Mouse (Mus musculus) cerebellum, postnatal 10 days (tissue): ENCODE results near the gene Pink1.
"Not testable (repeated sequence)": the region's sequence is repeated elsewhere in the genome, so short reads cannot be mapped to it uniquely, and the experiment has no call there.

Source experiments
- DNase-seq, 2 experiments: peaks; one replicate each; pipeline ENCODE4 v3.0.0; 2021; ENCODE audit warnings: mixed read lengths in 2 of 2

Gene Pink1

DNA sequence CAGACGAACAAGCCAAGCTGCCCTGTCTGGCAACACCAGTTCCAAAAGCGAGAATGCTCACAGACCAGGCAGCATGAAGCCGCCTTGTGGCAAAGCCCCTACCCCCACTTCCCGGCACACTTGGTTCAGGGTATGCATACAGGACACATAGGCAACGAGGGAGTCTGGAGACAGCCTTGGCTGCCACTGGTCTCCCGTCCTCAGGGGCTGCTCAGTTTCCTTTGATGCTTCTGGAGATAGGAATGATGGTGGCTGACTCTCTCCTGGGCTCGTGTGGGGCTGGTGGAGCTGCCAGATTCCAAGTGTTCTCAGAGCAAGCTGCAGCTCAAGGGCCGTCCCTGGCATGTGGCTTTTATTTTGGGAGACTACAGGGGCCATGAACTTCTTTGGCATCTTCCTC lies 15.3 kb upstream of the Pink1 start:
- peak; percentile 44 to 54 for DNase-seq

DNA sequence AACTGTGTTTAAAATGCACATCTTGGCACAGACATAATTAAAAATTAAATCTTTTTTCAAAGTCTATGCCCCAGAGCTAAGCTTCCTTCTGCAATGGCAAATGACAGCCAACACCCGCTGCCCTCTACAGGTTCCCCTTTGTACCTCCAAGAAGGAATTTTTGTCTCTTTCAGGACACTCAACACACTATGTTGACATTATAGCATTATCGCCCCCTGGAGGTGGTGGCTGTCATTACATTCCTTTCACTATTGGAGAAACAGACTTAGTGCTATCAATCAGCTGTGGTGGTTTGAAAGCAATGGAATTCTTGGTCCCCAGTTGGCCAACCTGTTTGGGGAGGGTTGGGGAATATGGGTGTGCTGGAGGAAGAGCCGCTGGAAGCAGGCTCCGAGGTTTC lies 13.9 kb upstream of the Pink1 start:
- DNase-seq: peak; percentile 80 to 89

DNA sequence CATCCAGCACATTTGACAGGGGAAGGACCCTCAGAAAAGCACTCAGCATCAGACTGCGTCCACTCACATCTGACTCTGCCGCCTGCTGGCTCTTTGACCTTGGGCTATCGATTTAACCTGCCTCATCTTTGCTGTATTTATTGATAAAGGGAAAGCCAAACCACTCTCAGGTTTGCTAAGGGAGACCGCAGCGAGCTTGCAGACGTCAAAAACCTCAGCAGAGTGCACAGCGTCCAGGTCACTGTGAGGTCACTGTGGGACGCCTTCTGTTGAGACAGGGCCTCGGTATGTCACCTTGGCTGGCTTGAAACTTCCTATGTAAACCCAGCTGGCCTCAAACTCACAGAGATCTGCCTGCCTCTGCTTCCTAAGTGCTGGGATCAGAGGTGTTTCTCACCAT lies 11.2 kb upstream of the Pink1 start:
- DNase-seq: no peak

DNA sequence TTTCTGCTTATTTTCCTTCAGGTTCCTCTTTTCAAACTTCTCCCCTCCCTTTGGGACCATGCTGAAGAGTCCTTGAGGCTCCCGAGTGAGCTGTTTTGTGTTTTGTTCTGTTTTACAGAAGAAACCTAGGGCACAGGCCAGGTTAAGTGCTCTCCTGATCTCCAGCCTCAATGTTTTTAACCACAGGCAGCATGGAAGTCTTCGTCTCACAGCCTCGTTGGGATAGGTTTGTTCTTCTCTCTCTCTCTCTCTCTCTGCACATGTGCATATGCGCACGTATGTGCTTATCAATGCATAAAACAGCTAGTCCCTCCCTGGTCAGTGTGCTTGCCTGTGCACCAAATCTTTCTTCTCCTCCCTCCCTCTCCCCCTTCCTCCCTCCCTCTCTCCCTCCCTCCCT lies 10.8 kb upstream of the Pink1 start:
- DNase-seq: no peak

DNA sequence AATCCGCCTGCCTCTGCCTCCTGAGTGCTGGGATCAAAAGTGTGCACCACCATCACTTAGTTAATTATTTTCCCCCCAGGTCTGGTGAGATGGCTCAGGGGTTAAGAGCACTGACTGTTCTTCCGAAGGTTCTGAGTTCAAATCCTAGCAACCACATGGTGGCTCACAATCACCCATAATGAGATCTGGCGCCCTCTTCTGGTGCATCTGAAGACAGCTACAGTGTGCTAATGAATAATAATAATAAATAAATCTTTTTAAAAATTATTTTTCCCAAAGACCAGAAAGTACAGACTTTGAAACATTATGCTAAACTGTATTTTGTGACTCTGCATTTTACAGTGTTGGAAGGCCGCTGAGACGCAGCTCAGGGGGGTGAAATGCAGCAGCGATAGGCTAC lies 9.5 kb upstream of the Pink1 start:
- DNase-seq: no peak

DNA sequence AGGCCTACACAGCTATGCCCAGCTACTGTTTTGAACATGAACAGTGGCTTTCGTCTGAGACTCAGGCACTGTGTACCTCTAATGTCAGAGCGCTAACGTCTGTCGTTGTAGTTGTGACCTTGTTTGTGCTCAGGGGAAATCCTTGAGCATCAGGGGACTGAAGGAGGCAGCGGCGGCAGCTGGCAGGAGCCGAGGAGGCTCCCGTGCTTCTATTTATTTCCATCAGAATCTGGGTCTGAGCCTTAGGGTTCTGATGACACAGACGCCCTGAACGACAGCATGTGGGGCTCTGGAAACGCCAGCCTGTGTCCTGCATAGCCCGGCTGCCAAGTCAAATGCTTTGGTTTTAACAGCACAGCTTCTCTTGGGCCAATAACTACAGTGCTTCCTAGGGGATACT lies 8.9 kb upstream of the Pink1 start:
- DNase-seq: no peak

DNA sequence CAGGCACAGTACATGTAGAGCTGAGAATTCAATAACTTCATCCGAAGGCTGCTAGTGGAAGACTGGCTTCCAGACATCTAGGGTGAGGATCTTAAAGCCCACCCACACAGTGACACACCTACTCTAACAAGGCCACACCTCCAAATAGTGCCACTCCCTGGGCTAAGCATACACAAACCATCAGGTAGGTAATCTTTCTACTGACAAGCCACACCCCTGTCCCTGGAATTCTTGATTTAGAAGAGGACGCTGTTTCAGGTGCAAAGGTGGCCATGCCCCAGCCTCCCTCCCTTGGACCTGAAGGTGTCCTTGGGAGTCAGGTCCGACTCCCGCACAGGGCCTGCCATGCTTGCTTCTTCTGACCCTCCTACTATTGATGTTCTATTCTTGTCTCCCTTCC lies 7.0 kb upstream of the Pink1 start:
- no peak for DNase-seq

DNA sequence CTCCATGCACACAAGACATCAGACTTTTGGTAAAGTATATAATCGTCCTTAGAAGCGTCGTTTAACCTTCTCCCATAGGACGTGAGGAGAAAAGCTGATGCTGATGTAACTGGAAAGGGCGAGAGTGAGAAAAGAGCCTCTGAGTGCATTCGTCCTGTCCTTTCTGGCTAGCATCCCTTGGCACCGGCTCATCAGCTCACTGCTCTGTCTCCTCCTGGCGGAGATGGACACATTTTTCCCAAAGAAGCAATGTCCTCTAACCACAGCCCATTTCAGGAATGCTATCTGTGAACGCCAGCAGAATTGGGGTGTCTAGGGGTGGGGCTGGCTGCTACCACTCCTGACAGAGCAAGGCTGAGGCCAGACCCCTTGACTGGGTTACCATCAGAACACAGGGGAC lies 5.5 kb upstream of the Pink1 start:
- peak; percentile 80 to 83 for DNase-seq

DNA sequence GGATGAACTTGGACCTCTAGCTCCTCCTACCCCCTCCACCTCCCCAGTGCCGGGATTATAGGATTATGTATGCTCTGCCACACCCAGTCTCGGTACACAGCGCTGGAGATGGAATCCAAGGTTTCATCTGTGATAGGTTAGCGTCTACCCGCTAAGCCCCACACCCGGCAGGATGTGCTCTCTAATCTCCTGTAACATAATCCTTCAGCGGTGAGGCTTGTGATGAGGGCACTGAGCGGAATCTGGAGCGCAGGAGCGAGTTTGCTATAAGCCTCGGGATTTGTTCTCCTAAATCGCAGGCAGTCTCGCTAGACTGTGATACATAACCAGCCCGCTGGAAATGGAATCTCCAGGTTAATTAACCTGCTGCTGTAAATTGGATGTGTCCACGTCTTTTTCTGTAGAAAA lies 4.2 kb upstream of the Pink1 start:
- peak in 1 of 2 experiments; percentile 45 for DNase-seq

DNA sequence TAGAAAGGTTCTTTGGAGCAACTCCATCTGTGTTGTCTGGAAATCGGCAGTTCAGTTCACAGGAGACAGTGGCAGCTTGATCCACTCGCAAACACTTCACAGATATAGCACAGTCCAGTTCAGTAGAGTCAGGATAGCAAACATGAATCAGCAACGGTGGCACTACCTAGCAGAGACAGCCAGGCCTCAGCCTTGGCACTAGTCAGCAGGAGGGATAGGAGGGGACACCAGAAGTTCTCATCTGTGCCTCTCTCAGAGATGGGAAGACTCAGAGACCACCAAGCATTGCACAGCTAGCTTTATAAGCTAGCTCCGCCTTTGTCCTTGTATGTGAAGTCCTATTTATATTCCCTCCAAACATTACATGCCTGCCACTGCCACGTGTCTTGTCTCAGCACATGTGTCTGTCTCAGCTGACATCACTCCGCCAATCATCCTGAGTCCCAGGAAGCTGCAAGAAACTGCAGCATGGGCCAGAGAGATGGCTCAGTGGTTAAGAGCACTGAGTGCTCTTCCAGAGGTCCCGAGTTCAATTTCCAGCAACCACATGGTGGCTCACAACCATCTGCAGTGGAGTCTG lies 1.9 kb upstream of the Pink1 start:
- DNase-seq: no peak

DNA sequence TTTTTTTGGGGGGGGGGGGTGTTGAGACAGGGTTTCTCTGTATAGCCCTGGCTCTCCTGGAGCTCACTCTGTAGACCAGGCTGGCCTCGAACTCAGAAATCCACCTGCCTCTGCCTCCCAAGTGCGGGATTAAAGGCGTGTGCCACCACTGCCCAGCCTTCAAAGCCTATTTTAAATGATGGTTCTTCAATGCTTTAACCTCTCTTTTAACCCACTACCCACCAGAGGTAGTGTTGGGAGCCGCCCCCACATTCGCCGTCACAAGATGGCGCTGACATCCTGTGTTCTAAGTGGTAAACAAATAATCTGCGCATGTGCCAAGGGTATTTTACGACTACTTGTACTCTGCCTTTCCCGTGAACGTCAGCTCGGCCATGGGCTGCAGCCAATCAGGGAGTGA lies 1.0 kb upstream of the Pink1 start:
- not testable (repeated sequence) for DNase-seq

DNA sequence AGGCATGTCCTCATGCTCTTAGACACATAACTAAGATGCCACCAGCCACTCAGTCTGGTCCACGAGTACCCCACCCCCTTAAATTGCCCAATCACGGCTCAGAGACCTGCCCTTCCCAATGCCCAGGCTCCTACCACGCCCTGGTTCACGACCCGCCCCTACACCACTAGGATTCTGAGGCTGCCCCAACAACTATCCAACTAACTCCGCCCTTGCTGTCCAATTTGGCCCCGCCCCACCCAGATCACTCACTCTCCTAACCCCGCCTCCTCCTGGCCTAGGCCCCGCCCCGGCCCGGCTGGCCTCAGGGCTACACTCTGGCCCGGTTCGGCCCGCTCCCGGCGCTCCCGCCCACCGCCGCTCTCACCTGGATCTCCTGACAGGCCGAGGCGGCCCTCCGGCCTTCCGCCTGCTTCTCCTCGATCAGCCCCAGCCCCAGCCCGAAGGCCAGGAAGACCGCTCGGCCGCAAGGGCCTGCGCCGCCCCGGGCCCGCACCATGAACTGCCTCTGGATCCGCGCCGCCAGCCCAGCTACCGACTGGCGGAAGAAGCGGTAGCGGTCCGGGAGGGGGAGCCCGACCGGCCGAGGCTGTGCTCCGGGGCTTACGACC lies 536 bp downstream of the Pink1 start:
- peak; percentile 96 to 97 for DNase-seq

DNA sequence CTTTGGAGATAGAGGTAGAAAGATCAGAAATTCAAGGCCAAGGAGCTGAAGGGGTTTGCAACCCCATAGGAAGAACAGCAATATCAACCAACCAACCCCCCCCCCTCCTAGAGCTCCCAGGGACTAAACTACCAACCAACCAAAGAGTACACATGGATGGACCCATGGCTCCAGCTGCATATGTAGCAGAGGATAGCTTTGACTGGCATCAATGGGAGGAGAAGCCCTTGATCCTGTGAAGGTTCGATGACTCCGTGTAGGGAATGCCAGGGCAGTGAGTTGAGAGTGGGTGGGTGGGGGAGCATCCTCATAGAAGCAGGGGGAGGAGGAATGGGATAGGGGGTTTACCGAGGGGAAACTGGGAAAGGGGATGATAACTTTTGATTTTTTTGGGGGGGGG lies 1.7 kb downstream of the Pink1 start:
- no peak for DNase-seq

DNA sequence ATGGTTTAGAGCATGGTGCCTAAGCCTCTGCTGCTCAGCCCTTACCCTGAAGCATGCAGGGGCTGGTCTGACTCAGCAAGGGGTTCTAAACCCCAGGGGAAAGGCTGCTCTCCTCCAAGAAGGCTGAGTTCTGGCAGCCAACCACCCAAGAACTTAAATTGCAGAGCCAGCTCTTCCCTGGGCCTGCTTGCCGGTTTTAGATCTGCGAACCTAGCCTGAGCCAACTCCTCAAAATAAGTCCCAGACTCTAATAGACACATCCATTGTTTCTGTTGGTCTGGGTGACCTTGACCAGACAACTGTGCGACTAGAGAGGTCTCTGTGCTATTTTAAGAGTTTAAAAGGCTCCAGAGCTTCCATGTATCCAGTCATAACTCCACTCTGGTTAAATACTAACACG lies 2.4 kb downstream of the Pink1 start:
- DNase-seq: no peak

DNA sequence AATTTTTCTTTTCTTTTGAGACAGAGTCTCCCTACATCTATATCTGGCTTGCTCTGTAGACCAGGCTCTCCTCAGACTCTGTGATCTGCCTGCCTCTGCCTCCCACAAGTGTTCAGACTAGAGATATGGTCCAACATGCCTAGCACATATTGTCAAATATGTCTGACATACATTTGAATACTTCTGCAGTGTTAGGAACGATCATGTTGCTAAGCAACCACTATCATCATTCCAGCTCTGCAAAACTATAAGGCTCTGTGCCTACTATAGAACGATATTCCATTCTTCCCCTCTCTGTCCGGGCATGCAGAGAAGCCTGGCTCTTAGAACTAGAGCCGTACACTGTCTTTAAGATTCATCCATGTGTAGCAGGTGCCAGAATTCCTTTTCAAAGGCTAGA lies 3.4 kb downstream of the Pink1 start:
- no peak for DNase-seq

DNA sequence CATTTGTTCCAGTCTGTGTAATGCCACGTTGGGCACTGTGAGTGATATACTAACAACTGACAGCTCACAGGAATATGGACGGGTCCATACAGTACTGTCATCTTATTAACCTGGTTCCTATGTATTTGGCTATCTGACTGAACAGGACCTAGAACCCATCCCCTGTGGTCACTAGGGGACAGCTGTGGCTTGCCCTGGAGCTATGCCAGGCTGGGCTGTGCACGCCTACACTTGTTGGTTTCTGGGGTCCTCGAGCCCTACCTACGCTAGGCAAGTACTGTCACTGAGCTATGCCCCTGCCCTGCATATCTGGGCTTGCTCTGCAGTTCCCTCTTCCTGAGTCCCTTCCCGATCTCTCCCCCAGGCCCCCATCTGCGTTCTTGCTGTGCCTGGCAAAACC lies 4.6 kb downstream of the Pink1 start:
- DNase-seq: no peak

DNA sequence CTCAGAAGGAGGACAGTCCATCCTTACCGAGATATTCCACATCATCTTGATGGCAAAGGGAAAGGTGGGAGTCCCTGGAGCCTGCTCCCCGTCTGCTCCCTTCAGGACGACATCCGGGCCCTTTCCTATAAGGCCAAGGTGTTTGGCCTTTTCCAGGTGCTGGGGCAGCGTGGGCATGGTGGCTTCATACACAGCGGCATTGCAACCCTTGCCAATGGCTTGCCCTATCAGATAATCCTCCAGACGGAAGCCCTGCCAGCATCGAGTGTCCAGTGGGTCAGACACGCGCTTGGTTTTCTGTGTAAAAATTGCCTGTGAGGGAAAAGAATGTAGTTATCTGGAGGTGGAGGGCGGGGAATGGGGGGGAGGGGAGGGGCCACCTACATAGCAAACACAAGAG lies 5.4 kb downstream of the Pink1 start:
- DNase-seq: no peak

DNA sequence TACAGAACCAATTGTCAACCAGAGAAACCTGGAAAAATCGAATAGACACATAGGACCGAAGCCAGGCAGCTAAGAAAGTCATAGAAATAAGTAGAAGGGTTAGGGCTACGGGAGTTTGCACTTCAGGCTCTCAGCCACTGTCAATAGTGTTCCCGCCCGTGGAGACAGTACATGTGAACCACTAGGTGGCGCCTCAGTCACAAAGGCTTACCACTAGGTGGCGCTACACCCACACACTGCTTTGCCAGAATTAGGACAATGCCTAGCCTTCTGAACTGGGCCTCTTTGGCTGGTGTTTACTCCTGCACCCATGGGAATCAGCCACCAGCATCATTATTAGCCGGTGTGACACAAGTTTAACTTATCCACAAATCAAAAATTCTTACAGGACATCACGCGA lies 6.6 kb downstream of the Pink1 start:
- DNase-seq: peak; percentile 90 to 93

DNA sequence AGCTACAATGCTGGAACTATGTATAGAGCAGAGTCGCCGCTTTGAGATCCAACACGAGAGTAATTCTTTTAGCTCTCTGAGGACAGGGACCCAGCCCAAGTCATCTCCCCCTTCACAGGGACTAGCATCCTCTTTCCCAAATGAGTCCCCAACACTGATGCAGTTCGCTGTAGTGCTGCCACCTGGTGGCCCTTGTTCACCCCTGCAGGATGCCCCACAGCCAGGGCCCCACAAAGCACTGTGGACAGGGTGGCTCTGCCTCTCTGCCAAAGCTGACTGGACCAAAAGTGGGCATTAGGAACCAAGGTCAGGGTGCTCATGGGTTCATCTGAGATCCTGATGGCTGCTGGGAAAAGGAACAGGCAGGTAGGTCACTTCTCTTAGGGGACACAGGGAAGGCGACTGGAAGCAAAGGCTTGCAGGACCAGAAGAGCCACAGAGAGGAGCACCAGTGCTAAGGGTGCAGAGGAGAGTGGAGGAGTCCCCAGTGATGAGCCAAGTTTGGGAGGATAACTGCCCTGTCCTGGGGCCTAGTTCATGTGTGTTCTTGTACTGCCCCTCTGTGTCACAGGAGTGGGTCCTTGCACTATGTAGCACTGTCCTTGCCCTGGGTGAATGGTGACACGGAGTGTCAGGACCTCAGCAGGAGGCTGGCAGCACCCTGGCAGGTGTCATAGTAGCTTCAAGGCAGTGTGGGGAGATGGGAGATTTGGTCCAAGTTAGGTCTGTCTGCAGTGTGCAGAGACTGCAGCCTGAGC lies 7.4 kb downstream of the Pink1 start:
- DNase-seq: peak; percentile 80 to 86

DNA sequence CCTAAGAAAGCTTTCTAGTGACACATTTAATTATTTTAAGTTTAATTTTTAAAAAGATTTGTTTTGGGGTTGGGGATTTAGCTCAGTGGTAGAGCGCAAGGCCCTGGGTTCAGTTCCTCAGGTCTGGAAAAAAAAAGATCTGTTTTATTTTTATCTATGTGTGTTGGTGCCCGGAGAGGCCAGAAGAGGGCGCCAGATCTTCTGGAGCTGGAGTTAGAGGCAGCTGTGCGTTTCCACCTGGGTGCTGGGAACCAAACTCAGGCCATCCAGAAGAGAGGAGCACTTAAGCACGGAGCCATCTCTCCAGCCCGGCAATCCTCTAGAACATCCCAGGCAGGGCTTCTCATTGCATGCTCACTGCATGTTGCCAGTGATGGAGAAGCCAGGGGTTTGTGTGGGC lies 9.7 kb downstream of the Pink1 start:
- no peak for DNase-seq

DNA sequence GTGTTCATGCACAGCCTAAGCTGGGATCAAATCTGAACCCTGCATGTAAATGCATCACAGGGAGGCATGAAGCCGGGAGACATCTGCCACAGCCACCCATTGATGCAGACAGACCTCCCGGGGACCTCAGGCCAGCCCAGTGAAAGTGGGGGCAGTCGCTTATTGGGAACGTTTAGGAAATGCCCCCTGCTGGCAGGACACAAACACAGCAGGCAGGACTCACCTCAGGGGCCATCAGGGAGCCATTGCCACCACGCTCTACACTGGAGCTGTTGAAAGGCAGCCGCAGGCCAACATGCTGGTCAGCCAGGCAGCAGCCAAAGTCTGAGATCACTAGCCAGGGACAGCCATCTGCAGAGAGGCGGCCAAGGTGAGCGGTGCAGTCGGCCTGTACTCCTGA lies 10.3 kb downstream of the Pink1 start:
- peak; percentile 48 to 53 for DNase-seq

DNA sequence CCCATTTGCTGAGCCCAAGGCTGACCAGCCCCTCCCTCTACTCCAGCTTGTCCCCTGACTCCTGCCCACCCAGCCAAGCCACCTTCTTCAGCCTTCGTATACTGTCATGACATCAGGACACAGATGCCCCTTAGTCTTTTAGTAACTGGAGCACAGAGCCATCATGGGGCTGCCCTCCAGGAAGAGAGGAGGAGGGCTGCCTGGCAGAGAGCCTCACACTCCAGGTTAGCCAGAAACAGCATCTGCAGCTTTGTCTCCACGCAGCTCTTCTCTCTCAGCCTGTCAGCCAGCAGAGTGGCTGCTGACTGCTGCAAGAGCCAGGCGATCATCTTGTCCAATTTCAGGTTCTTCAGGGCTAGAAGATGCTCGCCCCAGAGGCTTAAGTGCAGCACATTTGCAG lies 12.3 kb downstream of the Pink1 start:
- DNase-seq: peak; percentile 47 to 63

DNA sequence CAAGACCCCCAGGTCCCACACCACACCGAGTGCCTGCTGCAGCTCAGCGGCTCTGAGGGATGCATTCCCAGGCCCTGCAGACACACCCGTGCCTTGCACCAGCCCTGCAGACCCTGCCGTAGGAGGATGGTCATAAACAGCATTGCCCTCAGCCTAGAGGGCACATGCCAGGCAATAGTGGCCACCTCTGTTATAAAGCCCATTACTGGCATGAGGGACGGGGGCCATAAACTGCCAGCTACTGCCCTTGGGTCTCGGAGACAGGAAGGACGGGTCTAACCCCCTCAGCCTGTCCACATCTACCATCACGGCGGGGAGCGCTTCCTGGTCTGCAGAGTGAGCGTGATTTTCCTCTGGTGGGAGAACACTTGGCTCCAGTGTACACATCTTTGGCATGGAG lies 13.1 kb downstream of the Pink1 start:
- DNase-seq: no peak

DNA sequence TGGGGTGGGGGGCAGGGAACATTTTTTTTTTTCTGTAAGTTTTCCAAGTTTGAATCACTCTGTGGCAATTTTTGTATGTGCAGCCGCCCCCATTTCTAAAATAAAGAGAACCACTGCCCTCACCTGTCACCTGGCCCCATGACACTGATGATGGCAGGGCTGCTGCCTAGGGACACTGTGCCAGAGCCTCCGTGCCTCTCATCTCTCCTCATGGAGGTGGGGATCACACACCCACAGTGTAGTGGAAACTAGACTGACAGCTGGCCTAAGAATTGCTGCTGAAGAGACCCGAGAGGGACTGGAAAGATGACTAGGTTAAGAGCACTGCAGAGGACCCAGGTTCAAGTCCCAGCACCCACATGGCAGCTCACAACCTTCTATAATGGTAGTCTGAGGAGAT lies 14.0 kb downstream of the Pink1 start:
- DNase-seq: no peak

DNA sequence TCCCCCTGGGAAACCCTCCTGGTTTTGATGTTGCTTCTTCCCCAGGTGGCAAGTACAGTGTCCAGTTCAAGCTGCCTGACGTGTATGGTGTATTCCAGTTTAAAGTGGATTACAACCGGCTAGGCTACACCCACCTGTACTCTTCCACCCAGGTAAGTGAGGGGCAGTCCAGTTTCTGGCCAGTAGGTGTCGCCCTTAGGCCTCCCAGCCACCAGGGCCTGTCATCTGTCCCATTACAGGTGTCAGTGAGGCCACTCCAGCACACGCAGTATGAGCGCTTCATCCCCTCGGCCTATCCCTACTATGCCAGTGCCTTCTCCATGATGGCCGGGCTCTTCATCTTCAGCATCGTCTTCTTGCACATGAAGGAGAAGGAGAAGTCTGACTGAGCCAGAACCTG lies 14.5 kb downstream of the Pink1 start:
- DNase-seq: peak; percentile 79 to 85
